Mouse (Mus musculus) E14TG2a.4 (cell line): ENCODE measurements at regions not wholly inside any gene's neighbourhood (a gene's known extent, or its start where the extent isn't known, plus 50 kb on each side); places are given as distances from the start of the nearest gene placed in this dataset.

Experiments used
- CTCF ChIP-seq: conservative IDR thresholded peaks from 2 replicates; pipeline ENCODE4 v1.5.1; 2014; ENCODE audit warnings: low read length
- NANOG ChIP-seq: IDR thresholded peaks from 2 replicates; pipeline ENCODE4 v1.6.1; 2014; ENCODE audit warnings: borderline replicate concordance, low read length, mixed read lengths
- POU5F1 ChIP-seq: IDR thresholded peaks from 2 replicates; pipeline ENCODE4 v1.6.1; 2014; ENCODE audit warnings: low read length, borderline replicate concordance

- TF ChIP-seq CTCF (no peak), NANOG (no peak), POU5F1 (no peak)
Measured at GRCm38 (mm10) chr19:52768761-52769388, 271.1 kb downstream of the Xpnpep1 start.
